Mouse (Mus musculus) hematopoietic stem cell, adult 5-6 weeks (primary cell): ENCODE results near the gene Olfr640. TPM values are rescaled to one million over a fixed set of nuclear protein-coding genes. Genes with fewer than 3 reads are reported as not detected.

ENCODE experiments used
- ATAC-seq, 2 experiments: fragments of 125-278 bp in 1 of 2; replicated peaks in 1 of 2; 2 replicates each; pipeline ENCODE4 v1.8.0; 2016 to 2017; ENCODE audit warnings: inconsistent platforms in 2 of 2, mild to moderate bottlenecking in 2 of 2, moderate number of reproducible peaks in 2 of 2, low read depth in 1 of 2, moderate TSS enrichment in 1 of 2; ENCODE audit not compliant: low FRiP score in 2 of 2, poor library complexity in 2 of 2, severe bottlenecking in 2 of 2, insufficient read depth in 1 of 2, low TSS enrichment in 1 of 2
- total RNA-seq: library from RNA; stranded (forward); fragments of 172-1452, 232-1000 nt; gene quantifications from 2 replicates; pipeline ENCODE4 v1.2.3, GENCODE M21; 2017

The Olfr640 gene
- total RNA-seq = not detected in 2 replicates

GRCm38 (mm10) chr7:104025473-104025872, at the start of gene Olfr640:
Olfr640 (minus strand) TSS chr7:104025573.
- no peak for ATAC-seq

GRCm38 (mm10) chr7:104071769-104072168, 46.4 kb upstream of the Olfr640 start, which contains the start of gene Olfr644:
Olfr644 (minus strand) TSS chr7:104071869.
- ATAC-seq = no peak

GRCm38 (mm10) chr7:104061345-104061744, 36.0 kb upstream of the Olfr640 start, which contains the start of gene 4930516K23Rik:
4930516K23Rik (minus strand) TSS chr7:104061445.
- no peak for ATAC-seq

GRCm38 (mm10) chr7:104059215-104059614, 33.8 kb upstream of the Olfr640 start:
- no peak for ATAC-seq

- no peak for ATAC-seq
Measured at GRCm38 (mm10) chr7:104052566-104052965, 27.2 kb upstream of the Olfr640 start, which contains the start of gene Olfr642. Olfr642 (minus strand) TSS chr7:104052666.

- ATAC-seq = peak in 1 of 2 experiments; percentile 32; a peak in 1 of 4 replicates
Measured at GRCm38 (mm10) chr7:104050745-104051144, 25.4 kb upstream of the Olfr640 start.

- ATAC-seq = no peak
Measured at GRCm38 (mm10) chr7:104035145-104035544, 9.8 kb upstream of the Olfr640 start, which contains the start of gene Olfr641. Olfr641 (plus strand) TSS chr7:104035445.

- no peak for ATAC-seq
Measured at GRCm38 (mm10) chr7:104026978-104027377, 1.6 kb upstream of the Olfr640 start.

GRCm38 (mm10) chr7:104021651-104022050, 3.7 kb downstream of the Olfr640 start:
- ATAC-seq = no peak; a peak in 1 of 4 replicates

GRCm38 (mm10) chr7:104018953-104019352, 6.4 kb downstream of the Olfr640 start:
- no peak; a peak in 1 of 4 replicates for ATAC-seq

- ATAC-seq = no peak
Measured at GRCm38 (mm10) chr7:104017203-104017602, 8.2 kb downstream of the Olfr640 start, which contains the start of gene Olfr639. Olfr639 (minus strand) TSS chr7:104017303.

GRCm38 (mm10) chr7:103999124-103999523, 26.2 kb downstream of the Olfr640 start:
- no peak for ATAC-seq

GRCm38 (mm10) chr7:103998446-103998845, 26.9 kb downstream of the Olfr640 start, which contains the start of gene Olfr638:
Olfr638 (plus strand) TSS chr7:103998746.
- ATAC-seq = no peak

- no peak for ATAC-seq
Measured at GRCm38 (mm10) chr7:103971782-103972181, 53.6 kb downstream of the Olfr640 start.

GRCm38 (mm10) chr7:103970852-103971251, 54.5 kb downstream of the Olfr640 start, which contains the start of gene Olfr635:
Olfr635 (plus strand) TSS chr7:103971152.
- ATAC-seq = no peak

Other genes with a start within 250 kb of the Olfr640 start
- gene Olfr68, start 245.9 kb downstream of the Olfr640 start, total RNA-seq = 0.88 TPM in 1 of 2 replicates, not detected in the other
- not detected in 2 replicates for gene Olfr67, start 233.8 kb downstream of the Olfr640 start, total RNA-seq
- 14.9 and 19.7 TPM in 2 replicates for gene Hbb-bt, start 211.6 kb downstream of the Olfr640 start, total RNA-seq
- gene Hbb-bs, start 197.5 kb downstream of the Olfr640 start, total RNA-seq = 47.4 and 80.7 TPM in 2 replicates
- gene Hbb-bh2, start 185.1 kb downstream of the Olfr640 start, total RNA-seq = not detected in 2 replicates
- not detected in 2 replicates for gene Hbb-bh1, start 182.4 kb downstream of the Olfr640 start, total RNA-seq
- gene Hbb-y, start 172.4 kb downstream of the Olfr640 start, total RNA-seq = not detected in 2 replicates
- not detected in 2 replicates for gene Olfr66, start 139.3 kb downstream of the Olfr640 start, total RNA-seq
- gene Olfr64, start 131.1 kb downstream of the Olfr640 start, total RNA-seq = not detected in 2 replicates
- gene Olfr65, start 122.1 kb downstream of the Olfr640 start, total RNA-seq = not detected in 2 replicates
- gene Olfr631, start 96.7 kb downstream of the Olfr640 start, total RNA-seq = not detected in 2 replicates
- 1.6 TPM in 1 of 2 replicates, not detected in the other for gene Olfr632, start 91.2 kb downstream of the Olfr640 start, total RNA-seq
- gene Olfr633, start 81.1 kb downstream of the Olfr640 start, total RNA-seq = not detected in 2 replicates
- not detected in 2 replicates for gene Olfr635, start 54.4 kb downstream of the Olfr640 start, total RNA-seq
- gene Olfr638, start 26.8 kb downstream of the Olfr640 start, total RNA-seq = not detected in 2 replicates
- 0.13 TPM in 1 of 2 replicates, not detected in the other for gene Olfr639, start 8.3 kb downstream of the Olfr640 start, total RNA-seq
- gene Olfr641, start 9.9 kb upstream of the Olfr640 start, total RNA-seq = not detected in 2 replicates
- gene Olfr642, start 27.1 kb upstream of the Olfr640 start, total RNA-seq = 0.56 TPM in 1 of 2 replicates, not detected in the other
- not detected in 2 replicates for gene 4930516K23Rik, start 35.9 kb upstream of the Olfr640 start, total RNA-seq
- 0.10 and 0.38 TPM in 2 replicates for gene Olfr644, start 46.3 kb upstream of the Olfr640 start, total RNA-seq
- gene Olfr645, start 59.9 kb upstream of the Olfr640 start, total RNA-seq = not detected in 2 replicates
- gene Olfr646, start 79.3 kb upstream of the Olfr640 start, total RNA-seq = 0.38 TPM in 1 of 2 replicates, not detected in the other
- gene Ubqln5, start 104.3 kb upstream of the Olfr640 start, total RNA-seq = 0.25 TPM in 1 of 2 replicates, not detected in the other
- gene Olfr643, start 111.8 kb upstream of the Olfr640 start, total RNA-seq = not detected in 2 replicates
- 0.13 and 0.30 TPM in 2 replicates for gene Ubqln3, start 117.7 kb upstream of the Olfr640 start, total RNA-seq
- 0.05 TPM in 1 of 2 replicates, not detected in the other for gene Ubqlnl, start 125.0 kb upstream of the Olfr640 start, total RNA-seq
- 2.5 TPM in 1 of 2 replicates, not detected in the other for gene Olfm5, start 139.3 kb upstream of the Olfr640 start, total RNA-seq
- gene Olfr648, start 157.8 kb upstream of the Olfr640 start, total RNA-seq = not detected in 2 replicates
- not detected in 2 replicates for gene Olfr649, start 170.4 kb upstream of the Olfr640 start, total RNA-seq
- 9.3 and 16.7 TPM in 2 replicates for gene Trim6, start 193.2 kb upstream of the Olfr640 start, total RNA-seq
- 49.1 and 62.5 TPM in 2 replicates for gene Trim34a, start 218.9 kb upstream of the Olfr640 start, total RNA-seq